Mouse (Mus musculus) retina, adult 2 months (tissue): Measurements from ENCODE around the gene Mxra7.

Source experiments
- DNase-seq: peaks from one replicate; pipeline ENCODE4 v3.0.0-alpha.2; 2012; ENCODE audit warnings: low read depth, low spot score

Gene Mxra7

DNA sequence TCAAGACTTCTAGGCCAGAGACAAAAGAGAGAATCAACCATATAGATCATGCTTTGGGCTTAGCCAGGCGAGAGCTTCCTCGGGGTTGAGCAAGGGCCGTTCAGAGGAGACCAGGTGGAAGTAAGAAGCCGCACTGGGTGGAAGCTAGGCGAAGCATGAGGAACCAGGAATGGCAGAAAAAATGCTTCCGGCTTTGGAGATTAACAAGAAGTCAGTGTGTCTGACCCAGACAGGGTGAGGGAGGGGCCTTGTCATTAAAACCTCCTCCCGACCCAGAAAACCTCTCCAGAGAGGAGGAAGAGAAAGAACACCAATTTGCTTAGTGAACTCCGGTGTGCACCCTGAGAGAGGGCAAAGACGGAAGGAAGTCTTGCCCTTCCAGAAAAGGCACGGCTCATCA is 43.6 kb downstream of the Mxra7 start:
- DNase-seq, result no peak

DNA sequence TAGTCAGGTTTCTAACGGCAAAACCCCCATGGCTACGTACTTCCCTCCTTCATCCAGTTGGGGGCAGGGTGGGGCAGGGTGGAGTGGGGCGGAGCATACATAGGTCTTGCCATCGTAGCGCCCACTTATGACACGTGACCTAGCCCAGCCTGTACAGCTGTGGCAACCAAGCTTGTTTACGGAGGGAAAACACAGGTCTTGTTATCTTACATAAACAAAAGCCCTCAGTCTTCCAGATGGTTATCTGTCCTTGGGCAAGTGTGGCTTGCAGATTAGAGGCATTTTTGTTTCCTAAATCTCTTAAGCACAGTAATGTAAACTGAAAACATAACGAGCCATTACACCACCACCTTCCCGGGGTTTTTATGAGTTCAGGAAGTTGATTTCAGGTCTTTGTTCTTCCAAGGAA is 45.1 kb downstream of the Mxra7 start:
- DNase-seq, result no peak

DNA sequence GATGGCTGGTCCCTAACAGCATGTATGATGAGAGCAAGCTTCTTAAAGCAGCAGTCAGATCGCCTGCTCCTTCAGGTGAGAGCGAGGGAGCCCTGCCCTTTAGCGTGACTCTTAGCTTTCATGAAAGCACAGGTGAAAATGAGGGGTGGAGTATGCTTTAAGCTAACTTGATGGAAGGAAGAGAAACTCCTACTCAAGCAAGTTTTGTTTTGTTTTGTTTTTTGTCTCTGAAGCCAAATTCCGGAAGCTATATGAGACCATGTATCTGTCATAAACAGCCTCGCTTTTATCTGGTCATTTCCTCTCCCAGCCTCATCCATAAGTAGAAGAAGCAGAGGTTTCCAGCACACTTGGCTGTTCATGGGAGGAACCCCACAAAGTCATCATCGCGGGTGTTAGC is 52.4 kb downstream of the Mxra7 start, which contains the start of gene St6galnac1:
Gene St6galnac1 (minus strand): TSS at position 101 of the 400 bp plus-strand sequence.
- no peak for DNase-seq

GRCm38 (mm10) chr11:116773205-116773604 is 54.6 kb downstream of the Mxra7 start:
- no peak for DNase-seq

- DNase-seq, result no peak
Observed at GRCm38 (mm10) chr11:116769873-116770272, 58.0 kb downstream of the Mxra7 start.

GRCm38 (mm10) chr11:116764946-116765345 is 62.9 kb downstream of the Mxra7 start:
- DNase-seq, result no peak

- no peak for DNase-seq
Observed at GRCm38 (mm10) chr11:116764346-116764745, 63.5 kb downstream of the Mxra7 start.

- no peak for DNase-seq
Observed at GRCm38 (mm10) chr11:116755191-116755590, 72.7 kb downstream of the Mxra7 start.

DNA sequence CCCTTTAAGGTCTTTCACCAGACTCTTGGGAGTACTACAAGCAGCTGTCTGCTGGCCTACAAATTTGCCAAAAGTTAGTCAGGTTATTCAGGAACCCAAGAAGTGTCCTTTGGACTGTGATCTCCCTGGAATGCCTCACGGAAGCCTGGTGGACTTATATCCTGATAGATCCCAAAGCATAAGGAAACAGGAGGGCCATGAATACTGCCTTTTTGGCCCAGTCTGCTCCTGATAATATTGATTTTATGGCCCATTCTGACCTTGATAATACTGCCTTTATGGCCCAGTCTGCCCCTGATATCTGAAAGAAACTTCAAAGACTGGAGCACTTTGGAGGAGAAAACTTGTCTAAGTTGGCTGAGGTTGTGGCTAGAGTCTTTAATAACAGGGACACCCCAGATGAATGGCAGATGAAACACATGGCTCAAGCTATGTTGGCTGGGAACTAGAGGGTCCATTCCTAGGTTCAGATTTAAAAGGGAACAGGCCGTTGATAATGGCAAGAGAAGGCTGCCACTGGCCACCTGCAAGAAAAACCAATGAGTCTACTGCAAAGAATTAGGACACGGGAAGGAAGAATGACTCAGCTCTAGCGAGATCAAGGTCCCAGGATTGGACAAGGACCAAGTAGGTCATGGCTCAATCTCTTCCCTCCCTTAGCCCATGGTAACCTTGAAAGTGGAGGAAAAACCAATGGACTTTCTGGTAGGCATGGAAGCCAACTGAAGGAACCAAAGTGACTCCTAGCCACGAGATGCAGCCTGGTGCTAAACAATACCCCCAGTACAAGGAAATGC is 74.0 kb downstream of the Mxra7 start:
- DNase-seq, result no peak
